Mouse (Mus musculus) megakaryocyte-erythroid progenitor cell, adult 5-6 weeks (primary cell): ENCODE data around the gene Gm12216. TPM values are rescaled to one million over a fixed set of nuclear protein-coding genes. Genes with fewer than 3 reads are reported as not detected.
A peak's percentile ranks its signal among the peaks of the same experiment; 100 is the strongest.

ENCODE experiments used
- ATAC-seq: replicated peaks from 2 replicates; pipeline ENCODE4 v1.8.0; 2016; ENCODE audit warnings: mild to moderate bottlenecking, inconsistent platforms; ENCODE audit not compliant: severe bottlenecking, poor library complexity, low FRiP score, low TSS enrichment
- total RNA-seq, 2 experiments: library from RNA; stranded (forward) in 1 of 2; stranded (reverse) in 1 of 2; fragments of 200-1000, 215-1000 nt in 1 of 2; fragments of >200 nt in 1 of 2; fragmentation: Nextera tagmentation in 1 of 2; gene quantifications; 2 replicates each; pipeline ENCODE4 v1.2.3; 2014 to 2017

The Gm12216 gene
- total RNA-seq, 2 experiments from 2014 or later, result 12.6 TPM; not detected in 1

GRCm38 (mm10) chr11:53837731-53838130, 21.3 kb downstream of the Gm12216 start:
- no peak for ATAC-seq

- peak; percentile 72 for ATAC-seq
Observed at GRCm38 (mm10) chr11:53835379-53836010, 23.6 kb downstream of the Gm12216 start.

GRCm38 (mm10) chr11:53825409-53825808, 33.6 kb downstream of the Gm12216 start:
- no peak for ATAC-seq

- ATAC-seq, result no peak
Observed at GRCm38 (mm10) chr11:53821945-53822338, 37.1 kb downstream of the Gm12216 start.

- ATAC-seq, result no peak
Observed at GRCm38 (mm10) chr11:53821230-53821944, 37.7 kb downstream of the Gm12216 start.

- ATAC-seq, result 0 out of 2 replicates have a peak, but pooled peaks have one; percentile 52
Observed at GRCm38 (mm10) chr11:53820516-53821170, 38.4 kb downstream of the Gm12216 start.

- no peak for ATAC-seq
Observed at GRCm38 (mm10) chr11:53819511-53819910, 39.5 kb downstream of the Gm12216 start.

- ATAC-seq, result no peak
Observed at GRCm38 (mm10) chr11:53818794-53819193, 40.3 kb downstream of the Gm12216 start.

- ATAC-seq, result no peak
Observed at GRCm38 (mm10) chr11:53816841-53817375, 42.1 kb downstream of the Gm12216 start.

- no peak for ATAC-seq
Observed at GRCm38 (mm10) chr11:53814810-53815209, 44.2 kb downstream of the Gm12216 start.

GRCm38 (mm10) chr11:53813001-53813868, 45.8 kb downstream of the Gm12216 start:
- no peak for ATAC-seq

- ATAC-seq, result no peak
Observed at GRCm38 (mm10) chr11:53811312-53811711, 47.7 kb downstream of the Gm12216 start.

- no peak for ATAC-seq
Observed at GRCm38 (mm10) chr11:53810749-53811148, 48.3 kb downstream of the Gm12216 start.

- ATAC-seq, result no peak
Observed at GRCm38 (mm10) chr11:53810156-53810555, 48.9 kb downstream of the Gm12216 start.

- no peak for ATAC-seq
Observed at GRCm38 (mm10) chr11:53809354-53809753, 49.7 kb downstream of the Gm12216 start.

- no peak for ATAC-seq
Observed at GRCm38 (mm10) chr11:53805786-53806185, 53.3 kb downstream of the Gm12216 start.

GRCm38 (mm10) chr11:53804569-53805344, 54.3 kb downstream of the Gm12216 start:
- no peak for ATAC-seq

- 0 out of 2 replicates have a peak, but pooled peaks have one; percentile 50 for ATAC-seq
Observed at GRCm38 (mm10) chr11:53803494-53803893, 55.6 kb downstream of the Gm12216 start.

GRCm38 (mm10) chr11:53803093-53803492, 56.0 kb downstream of the Gm12216 start:
- ATAC-seq, result no peak
